Mouse (Mus musculus) heart, adult 2 months (tissue): ENCODE measurements around the gene Myo6.

ENCODE experiments used
- EP300 ChIP-seq: fragments of 200-500 bp; IDR thresholded peaks from 2 replicates; pipeline ENCODE4 v1.6.1; 2011; ENCODE audit warnings: low read depth, low read length, control low read depth; ENCODE audit not compliant: insufficient read depth
- POLR2A ChIP-seq: fragments of 200-500 bp; IDR thresholded peaks from 2 replicates; pipeline ENCODE4 v1.6.1; 2011; ENCODE audit warnings: mild to moderate bottlenecking, low read depth, low read length, control low read depth; ENCODE audit not compliant: insufficient read depth

GRCm38 (mm10) chr9:80194446-80194845 lies 29.6 kb downstream of the Myo6 start:
- no peak for TF ChIP-seq POLR2A
- no peak for TF ChIP-seq EP300
